Mouse (Mus musculus): ENCODE results near the gene Ndrg3. TPM values are rescaled to one million over a fixed set of nuclear protein-coding genes. Genes with fewer than 3 reads are reported as not detected.

The Ndrg3 gene
- total and polyA plus RNA-seq, 3 experiments: 16.6 to 27.5 (median 21.8) TPM

DNA sequence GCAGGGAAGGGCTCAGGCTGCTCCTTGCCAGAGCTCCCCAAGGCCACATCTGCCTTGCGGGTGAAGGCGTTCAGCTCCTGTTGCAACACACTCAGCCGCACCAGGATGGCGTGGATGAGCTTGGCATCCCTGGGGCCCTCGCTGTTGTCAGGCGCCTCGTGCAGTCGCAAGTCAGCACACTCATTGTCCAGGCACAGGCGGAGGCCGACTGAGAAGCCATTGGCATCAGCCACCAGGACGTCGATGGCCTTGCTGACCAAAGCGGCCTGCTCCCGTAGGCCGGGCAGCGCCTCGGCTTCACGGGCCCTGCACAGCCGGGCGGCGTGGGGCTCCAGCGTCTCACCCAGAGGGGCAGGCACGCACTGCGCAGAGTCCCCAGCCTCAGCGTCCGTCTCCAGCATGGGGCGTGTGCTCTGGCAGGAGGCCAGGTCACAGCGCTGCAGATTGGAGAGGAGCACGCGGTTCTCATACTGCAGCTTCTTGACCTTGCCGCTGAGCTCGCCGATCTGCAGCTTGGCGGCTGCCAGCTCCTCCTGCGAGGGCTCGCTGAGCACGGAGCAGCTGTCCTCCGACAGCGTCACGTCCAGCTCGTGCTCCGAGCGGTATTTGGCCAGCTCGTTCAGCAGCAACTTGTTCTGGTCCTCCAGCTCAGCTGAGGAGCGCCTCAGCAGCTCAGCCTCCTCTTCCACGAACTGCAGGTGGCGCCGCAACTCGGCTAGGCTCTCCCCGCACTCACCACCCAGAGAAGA is 48.2 kb upstream of the Ndrg3 start:
- no peak overlapping the region for H3K27ac ChIP-seq (ENCODE audit: insufficient read depth, low read depth)
- in situ Hi-C loops (cut with MboI; ENCODE audit: low pct_ligation_motif_present, low pct_unique_long_range_greater_than_20kb, low sequenced_read_pairs): loop anchor here (5.0 kb wide), 1 partner anchor 47 kb away; the partner anchor contains the start of gene Tldc2
- peaks cover 0 to 2% of the 10 kb centered on the region in 2 experiments; a peak in 1 of 4 replicates for H3K4me1 ChIP-seq (ENCODE audit: control insufficient read depth in 1 of 2, insufficient read depth in 2 of 2)
- no peak for DNase-seq (ENCODE audit: extremely low read depth)
- peaks cover 5 to 22% of the 10 kb centered on the region in 2 experiments for H3K36me3 ChIP-seq (replicated peaks in 1 of 2; ENCODE audit: control insufficient read depth in 1 of 2, insufficient read depth in 1 of 2, low read length in 1 of 2)
- no peaks in the 10 kb centered on the region for H3K9me3 ChIP-seq (replicated peaks; ENCODE audit: low read length)
- H3K9ac ChIP-seq (ENCODE audit: insufficient read depth, low read depth): no peak overlapping the region
- H3K4me3 ChIP-seq (replicated peaks in 1 of 3; ENCODE audit: low read depth in 2 of 3, low read length in 2 of 3, poor library complexity in 1 of 3): no peak overlapping the region
- dilution Hi-C loops (cut with MboI; ENCODE audit: extremely low pct_ligation_motif_present, extremely low pct_unique_long_range_greater_than_20kb, low sequenced_read_pairs): no loop called here
- H3K27me3 ChIP-seq (replicated peaks): no peaks in the 10 kb centered on the region
- H3K4me2 ChIP-seq (ENCODE audit: insufficient read depth, low read depth, poor library complexity, severe bottlenecking): no peak overlapping the region
- TF ChIP-seq CTCF (conservative IDR thresholded peaks at IDR 0.05 in 1 of 2, IDR thresholded peaks at IDR 0.05 in 1 of 2; ENCODE audit: low read depth in 2 of 2, low read length in 2 of 2) (peak in 1 of 2 experiments; percentile 20; a peak in 2 of 4 replicates), SIN3A (IDR thresholded peaks at IDR 0.05; ENCODE audit: low read length) (no peak), ZNF384 (IDR thresholded peaks at IDR 0.05; ENCODE audit: low read depth, low read length) (no peak), ELF1 (IDR thresholded peaks at IDR 0.05; ENCODE audit: low read depth, low read length) (no peak), SMC3 (IDR thresholded peaks at IDR 0.05; ENCODE audit: low read depth, low read length) (peak; percentile 9; the same call in 1 of the 2 replicates), MEF2A (IDR thresholded peaks at IDR 0.05; ENCODE audit: borderline replicate concordance, low read depth, low read length) (no peak), MAZ (IDR thresholded peaks at IDR 0.05; ENCODE audit: low read depth, low read length) (no peak), MYC (IDR thresholded peaks at IDR 0.05; ENCODE audit: low read depth, low read length) (no peak), USF1 (IDR thresholded peaks at IDR 0.05; ENCODE audit: low read depth, low read length) (no peak)
- no peaks in the 10 kb centered on the region for H3K79me2 ChIP-seq (replicated peaks; ENCODE audit: control insufficient read depth, extremely low read depth, insufficient read depth, poor library complexity, severe bottlenecking)

DNA sequence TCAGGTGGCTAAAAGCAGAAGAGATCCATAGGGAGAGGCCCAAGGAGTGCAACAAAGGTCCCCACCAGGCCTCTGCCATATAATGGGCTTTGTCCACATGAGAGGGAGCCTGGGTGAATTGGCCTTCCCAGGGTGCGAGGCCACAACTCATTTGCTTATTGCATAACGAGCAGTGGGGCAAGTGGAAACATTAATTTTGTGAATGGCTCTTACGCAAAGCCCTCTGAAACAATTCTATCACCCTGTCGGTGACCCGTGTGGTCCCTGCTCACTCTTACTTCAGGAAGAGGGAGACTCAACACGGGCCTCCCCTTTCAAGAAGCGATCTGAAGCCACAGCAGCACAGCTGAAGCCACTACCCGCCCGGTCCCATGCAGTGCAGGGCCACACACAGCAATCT is 45.4 kb upstream of the Ndrg3 start:
- TF ChIP-seq ZKSCAN1 (IDR thresholded peaks at IDR 0.05; ENCODE audit: borderline replicate concordance, low read depth, low read length): no peak
- no peak for TF ChIP-seq ZMIZ1 (IDR thresholded peaks at IDR 0.05; ENCODE audit: low read depth, low read length)
- TF ChIP-seq JUN (IDR thresholded peaks at IDR 0.05; ENCODE audit: insufficient read depth, low read depth, low read length): no peak
- no peak for TF ChIP-seq SMC3 (IDR thresholded peaks at IDR 0.05; ENCODE audit: low read depth, low read length)
- TF ChIP-seq RAD21 (IDR thresholded peaks at IDR 0.05; ENCODE audit: low read depth, low read length): no peak
- TF ChIP-seq EP300 (IDR thresholded peaks at IDR 0.05; ENCODE audit: low read length): no peak
- no peak for TF ChIP-seq ELF1 (IDR thresholded peaks at IDR 0.05; ENCODE audit: low read depth, low read length)
- TF ChIP-seq RCOR1 (conservative IDR thresholded peaks at IDR 0.05; ENCODE audit: low read depth, low read length): no peak
- TF ChIP-seq PAX5 (IDR thresholded peaks at IDR 0.05; ENCODE audit: low read length): no peak
- no peak for TF ChIP-seq KAT2A (IDR thresholded peaks at IDR 0.05; ENCODE audit: insufficient replicate concordance, low read length)
- TF ChIP-seq E2F4 (IDR thresholded peaks at IDR 0.05; ENCODE audit: insufficient replicate concordance, low read depth, low read length): no peak
- Histone ChIP-seq H3K79me2 (replicated peaks; ENCODE audit: control insufficient read depth, extremely low read depth, insufficient read depth, poor library complexity, severe bottlenecking) (no peaks in the 10 kb centered on the region), H3K36me3 (replicated peaks in 1 of 2; ENCODE audit: control insufficient read depth in 1 of 2, insufficient read depth in 1 of 2, low read length in 1 of 2) (peaks cover 5 to 20% of the 10 kb centered on the region in 2 experiments), H3K27me3 (replicated peaks) (no peaks in the 10 kb centered on the region), H3K4me1 (ENCODE audit: control insufficient read depth in 1 of 2, insufficient read depth in 2 of 2) (peaks cover 0 to 2% of the 10 kb centered on the region in 2 experiments; a peak in 1 of 4 replicates), H3K9ac (ENCODE audit: insufficient read depth, low read depth) (no peak overlapping the region), H3K4me2 (ENCODE audit: insufficient read depth, low read depth, poor library complexity, severe bottlenecking) (no peak overlapping the region), H3K9me3 (replicated peaks; ENCODE audit: low read length) (no peaks in the 10 kb centered on the region), H3K27ac (ENCODE audit: insufficient read depth, low read depth) (no peak overlapping the region), H3K4me3 (replicated peaks in 1 of 3; ENCODE audit: low read depth in 2 of 3, low read length in 2 of 3, poor library complexity in 1 of 3) (no peak overlapping the region)
- in situ Hi-C loops (cut with MboI; ENCODE audit: low pct_ligation_motif_present, low pct_unique_long_range_greater_than_20kb, low sequenced_read_pairs) (loop anchor here (5.0 kb wide), 1 partner anchor 50 kb away; the partner anchor contains the start of gene Tldc2), dilution Hi-C loops (cut with MboI; ENCODE audit: extremely low pct_ligation_motif_present, extremely low pct_unique_long_range_greater_than_20kb, low sequenced_read_pairs) (no loop called here)
- DNase-seq (ENCODE audit: extremely low read depth): no peak
